Mouse (Mus musculus): ENCODE measurements around the gene Pkig. TPM values are rescaled to one million over a fixed set of nuclear protein-coding genes. Genes with fewer than 3 reads are reported as not detected.
"Not testable (repeated sequence)": the region's sequence is repeated elsewhere in the genome, so short reads cannot be mapped to it uniquely, and the experiment has no call there.

Pkig gene
- total RNA-seq, 2 experiments from 2014 or later = 93.9 to 125 TPM

GRCm38 (mm10) chr2:163670872-163671594 lies 12.8 kb downstream of the Pkig start:
- TF ChIP-seq CTCF (IDR thresholded peaks at IDR 0.05) = no peak
- no peak for DNase-seq
- Histone ChIP-seq H3K4me3 (no peak overlapping the region), H3K27ac (peak overlapping the region; percentile 73)
- intact Hi-C loops (cut with DNase I) = no loop called here

- TF ChIP-seq CTCF (IDR thresholded peaks at IDR 0.05) = no peak
- DNase-seq = no peak
- H3K27ac ChIP-seq = peak overlapping the region; percentile 91
- no peak overlapping the region for H3K4me3 ChIP-seq
- intact Hi-C loops (cut with DNase I) = no loop called here
These were observed 16.2 kb downstream of the Pkig start for GRCm38 (mm10) chr2:163674397-163674796.

DNA sequence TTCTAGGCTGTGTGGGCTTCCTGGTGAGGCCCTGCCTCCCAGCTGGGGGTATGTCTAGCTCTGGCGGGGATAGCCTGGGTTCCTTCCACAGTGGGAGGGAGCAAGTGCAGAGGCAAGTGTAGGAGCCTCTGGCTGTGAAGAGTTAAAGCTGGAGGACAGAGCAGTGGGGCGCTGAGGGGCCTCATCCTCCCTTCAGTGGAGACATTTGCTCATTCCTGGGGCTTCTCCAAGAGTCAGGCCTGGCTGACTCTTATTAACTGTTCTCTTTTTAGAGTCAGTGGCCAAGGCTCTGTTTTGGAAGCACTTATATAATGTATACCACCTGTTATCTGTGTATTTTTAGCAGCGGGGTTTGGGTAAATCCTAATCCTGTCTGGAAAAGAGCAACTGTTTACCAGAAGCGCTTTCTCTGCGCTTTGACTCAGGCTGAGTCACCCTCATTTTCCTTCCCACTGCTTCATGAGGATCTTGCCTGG lies 17.0 kb downstream of the Pkig start:
- DNase-seq = peak; percentile 61
- intact Hi-C loops (cut with DNase I) = no loop called here
- H3K27ac ChIP-seq = peak overlapping the region; percentile 91
- H3K4me3 ChIP-seq = peak overlapping the region; percentile 47
- TF ChIP-seq CTCF (IDR thresholded peaks at IDR 0.05) = no peak

DNA sequence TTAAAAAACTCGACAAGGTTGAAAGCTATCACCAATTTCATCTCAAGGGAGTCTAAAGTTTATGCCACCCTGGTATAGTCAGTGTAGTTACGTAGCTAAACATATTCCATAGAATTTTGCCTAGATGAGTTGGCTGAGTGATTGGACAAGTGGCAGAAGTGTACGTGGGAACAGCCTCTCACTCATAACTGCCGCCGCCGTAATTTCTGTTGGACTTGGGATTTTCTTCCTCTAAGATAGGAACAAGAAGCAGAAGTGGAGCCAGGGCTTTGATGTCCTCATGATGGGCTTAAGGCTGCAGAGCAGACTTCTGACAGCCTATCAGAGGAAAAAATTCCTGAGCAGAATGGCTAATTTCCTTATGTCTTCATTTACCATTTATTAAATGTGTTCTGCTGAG lies 17.5 kb downstream of the Pkig start:
- H3K27ac ChIP-seq = peak overlapping the region; percentile 91
- intact Hi-C loops (cut with DNase I) = no loop called here

GRCm38 (mm10) chr2:163676321-163676720 lies 18.1 kb downstream of the Pkig start:
- Histone ChIP-seq H3K27ac (peak overlapping the region; percentile 91), H3K4me3 (no peak overlapping the region)
- TF ChIP-seq CTCF (IDR thresholded peaks at IDR 0.05) = no peak
- intact Hi-C loops (cut with DNase I) = no loop called here
- DNase-seq = no peak

More for the DNA sequence above, 17.5 kb downstream of the Pkig start:
- peak overlapping the region; percentile 47 for H3K4me3 ChIP-seq
- no peak for DNase-seq
- no peak for TF ChIP-seq CTCF (IDR thresholded peaks at IDR 0.05)

DNA sequence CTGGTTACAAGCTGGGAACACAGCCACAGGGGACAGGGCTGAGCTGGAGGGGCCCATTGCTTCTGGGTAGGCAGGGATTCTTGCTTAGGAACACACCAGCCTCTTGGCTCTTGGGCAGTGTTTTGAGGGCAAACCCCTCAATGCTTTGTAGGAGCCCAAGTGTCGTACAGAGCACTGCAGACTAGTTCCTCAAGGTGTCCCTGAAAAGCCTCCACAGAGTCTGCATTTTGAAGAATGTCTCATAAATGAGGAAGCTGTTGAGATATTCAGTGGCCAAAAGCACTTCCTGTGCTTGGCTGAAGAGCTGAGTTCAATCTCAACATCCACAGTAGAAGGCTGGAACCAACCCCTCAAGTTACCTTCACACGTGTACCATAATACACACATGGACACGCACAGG lies 18.6 kb downstream of the Pkig start:
- no peak for TF ChIP-seq CTCF (IDR thresholded peaks at IDR 0.05)
- H3K4me3 ChIP-seq = no peak overlapping the region
- intact Hi-C loops (cut with DNase I) = no loop called here
- no peak for DNase-seq
- peak overlapping the region; percentile 91 for H3K27ac ChIP-seq

DNA sequence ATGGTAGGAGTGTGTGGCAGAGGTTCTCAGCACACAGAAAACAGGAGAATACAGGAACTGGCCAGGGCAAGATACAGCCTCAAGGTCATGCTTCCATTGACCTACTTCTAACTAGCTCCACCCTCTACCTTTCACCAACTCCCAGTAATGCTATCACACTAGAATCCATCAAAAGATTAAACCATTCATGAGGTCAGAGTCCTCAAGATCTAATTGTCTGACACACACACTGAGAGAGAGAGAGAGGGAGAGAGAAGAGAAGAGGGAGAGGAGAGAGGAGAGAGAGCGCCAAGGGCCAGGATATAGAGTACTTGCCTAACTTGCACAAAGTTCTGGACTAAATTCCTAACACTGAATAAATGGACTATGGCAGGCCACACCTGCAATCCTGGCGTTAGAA lies 24.2 kb downstream of the Pkig start:
- no peak for DNase-seq
- Histone ChIP-seq H3K4me3 (no peak overlapping the region), H3K27ac (peak overlapping the region; percentile 48; the same call in 1 of the 2 replicates)
- no peak for TF ChIP-seq CTCF (IDR thresholded peaks at IDR 0.05)
- intact Hi-C loops (cut with DNase I) = no loop called here

- Histone ChIP-seq H3K27ac (peak overlapping the region; percentile 96), H3K4me3 (peak overlapping the region; percentile 40)
- DNase-seq = no peak
- no peak for TF ChIP-seq CTCF (IDR thresholded peaks at IDR 0.05)
- intact Hi-C loops (cut with DNase I) = no loop called here
These were observed 27.1 kb downstream of the Pkig start for GRCm38 (mm10) chr2:163685287-163685686.

- peak overlapping the region; percentile 40 for H3K4me3 ChIP-seq
- peak overlapping the region; percentile 96 for H3K27ac ChIP-seq
- TF ChIP-seq CTCF (IDR thresholded peaks at IDR 0.05) = peak; percentile 10; the same call in 1 of the 2 replicates
- intact Hi-C loops (cut with DNase I) = no loop called here
- DNase-seq = peak; percentile 51
These were observed 27.6 kb downstream of the Pkig start for GRCm38 (mm10) chr2:163685761-163686200.

GRCm38 (mm10) chr2:163686233-163686632 lies 28.0 kb downstream of the Pkig start:
- intact Hi-C loops (cut with DNase I) = no loop called here
- no peak for TF ChIP-seq CTCF (IDR thresholded peaks at IDR 0.05)
- Histone ChIP-seq H3K4me3 (peak overlapping the region; percentile 40), H3K27ac (peak overlapping the region; percentile 96)
- no peak for DNase-seq

- peak overlapping the region; percentile 96 for H3K27ac ChIP-seq
- DNase-seq = no peak
- TF ChIP-seq CTCF (IDR thresholded peaks at IDR 0.05) = no peak
- H3K4me3 ChIP-seq = no peak overlapping the region
- intact Hi-C loops (cut with DNase I) = no loop called here
These were observed 28.7 kb downstream of the Pkig start for GRCm38 (mm10) chr2:163686886-163687285.

DNA sequence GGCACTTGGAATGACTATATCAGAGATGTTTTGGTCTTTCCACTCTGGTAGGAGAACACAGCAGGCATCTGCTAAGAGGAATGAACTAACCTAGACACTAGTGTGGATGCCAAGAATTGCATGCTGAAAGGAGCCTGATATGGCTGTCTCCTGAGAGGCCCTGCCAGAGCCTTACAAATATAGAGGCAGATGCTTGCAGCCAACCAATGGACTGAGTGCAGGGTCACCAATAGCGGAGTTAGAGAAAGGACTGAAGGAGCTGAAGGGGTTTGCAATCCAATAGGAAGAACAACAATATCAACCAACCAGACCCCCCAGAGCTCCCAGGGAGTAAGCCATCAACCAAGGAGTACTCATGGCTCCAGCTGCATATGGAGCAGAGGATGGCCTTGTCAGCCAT lies 30.2 kb downstream of the Pkig start:
- H3K4me3 ChIP-seq; intact Hi-C loops (cut with DNase I); DNase-seq: not testable (repeated sequence)
- peak overlapping the region; percentile 96; the same call in 1 of the 2 replicates for H3K27ac ChIP-seq

GRCm38 (mm10) chr2:163689771-163690170 lies 31.6 kb downstream of the Pkig start:
- no peak for DNase-seq
- peak overlapping the region; percentile 31; the same call in 1 of the 2 replicates for H3K27ac ChIP-seq

More at GRCm38 (mm10) chr2:163689771-163690170, 31.6 kb downstream of the Pkig start:
- intact Hi-C loops (cut with DNase I) = no loop called here
- no peak for TF ChIP-seq CTCF (IDR thresholded peaks at IDR 0.05)
- no peak overlapping the region for H3K4me3 ChIP-seq

Data from gastrocnemius, adult 2 months (tissue).